Mouse (Mus musculus) stomach, embryonic 14.5 days (tissue): ENCODE data around the gene Syt14. TPM values are rescaled to one million over a fixed set of nuclear protein-coding genes. Genes with fewer than 3 reads are reported as not detected.

ENCODE experiments used
- ATAC-seq: fragments of 200-750 bp; cut with Nextera tagmentation; 2 replicates; pipeline ENCODE4 v1.8.0; 2017; ENCODE audit warnings: low read depth, moderate TSS enrichment; ENCODE audit not compliant: insufficient number of reproducible peaks, insufficient read depth, low FRiP score
- H3K27ac ChIP-seq: fragments of 300-500 bp; sonication (generic); 2 replicates; pipeline ENCODE4 v1.5.1; 2014; ENCODE audit warnings: mild to moderate bottlenecking, low read length, moderate library complexity, mixed read lengths
- H3K27me3 ChIP-seq: fragments of 300-500 bp; sonication (generic); 2 replicates; pipeline ENCODE4 v1.6.1; 2014; ENCODE audit warnings: low read length, control low read depth, mixed read lengths; ENCODE audit not compliant: control insufficient read depth, insufficient read depth
- H3K36me3 ChIP-seq: fragments of 300-500 bp; sonication (generic); 2 replicates; pipeline ENCODE4 v1.6.1; 2014; ENCODE audit warnings: mild to moderate bottlenecking, control low read depth, low read length, moderate library complexity, mixed read lengths; ENCODE audit not compliant: control insufficient read depth, insufficient read depth
- H3K4me1 ChIP-seq: fragments of 300-500 bp; sonication (generic); 2 replicates; pipeline ENCODE4 v1.6.1; 2014; ENCODE audit warnings: low read length, control low read depth, mixed read lengths; ENCODE audit not compliant: control insufficient read depth, insufficient read depth
- H3K4me2 ChIP-seq: fragments of 300-500 bp; sonication (generic); replicated peaks from 2 replicates; pipeline ENCODE4 v1.6.1; 2014; ENCODE audit warnings: low read depth, low read length, control low read depth
- H3K4me3 ChIP-seq: fragments of 300-500 bp; sonication (generic); 2 replicates; pipeline ENCODE4 v1.5.1; 2014; ENCODE audit warnings: low read depth, low read length, control low read depth
- H3K9ac ChIP-seq: fragments of 300-500 bp; sonication (generic); replicated peaks from 2 replicates; pipeline ENCODE4 v1.6.1; 2014; ENCODE audit warnings: low read depth, mild to moderate bottlenecking, control low read depth, low read length, moderate library complexity, mixed read lengths
- H3K9me3 ChIP-seq: fragments of 300-500 bp; sonication (generic); 2 replicates; pipeline ENCODE4 v1.6.1; 2016; ENCODE audit warnings: low read depth, low read length, control low read depth; ENCODE audit not compliant: control insufficient read depth
- WGBS: fragments of 180-500 bp; shearing (Covaris S2); extraction: QIAGEN DNeasy Blood & Tissue Kit; methylation state at CpG from one replicate; pipeline ENCODE4 v1.1.7; 2014; 5-methylcytosine and 5-hydroxymethylcytosine counted together
- polyA plus RNA-seq: library from polyadenylated mRNA; unstranded; fragments of >200 nt; fragmentation: Nextera tagmentation; extraction: Ambion mirVana; gene quantifications from 2 replicates; pipeline ENCODE4 v1.2.1, GENCODE M21; 2014

Syt14 gene
- polyA plus RNA-seq, 1 experiment from 2014 or later: 5.2 TPM

DNA sequence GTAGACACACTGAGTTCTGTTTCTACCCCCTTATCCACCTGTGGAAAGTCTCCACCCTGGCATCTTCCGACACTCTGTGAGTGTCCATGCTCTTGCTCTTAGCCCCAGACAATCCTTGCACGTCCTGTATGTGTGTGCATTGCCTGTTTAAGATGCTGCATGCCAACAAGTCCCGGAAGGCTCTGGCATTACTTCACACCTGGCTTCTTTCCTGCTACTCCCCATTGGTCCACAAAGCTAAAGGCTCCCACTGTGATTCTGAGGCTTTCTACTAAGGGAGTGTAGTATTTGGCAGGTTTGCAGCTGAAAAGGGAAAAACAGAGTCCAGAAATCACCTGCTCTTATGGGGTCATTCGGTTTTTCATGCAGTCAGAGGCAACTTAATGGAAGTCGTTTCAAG, 162.7 kb downstream of the Syt14 start:
- no peaks in the 10 kb centered on the region for H3K36me3 ChIP-seq
- H3K27ac ChIP-seq: no peak overlapping the region
- no peak overlapping the region for H3K4me2 ChIP-seq
- H3K4me3 ChIP-seq: no peak overlapping the region
- H3K9me3 ChIP-seq: no peaks in the 10 kb centered on the region
- ATAC-seq: no peak
- WGBS: 72% methylated on average over 5 of the region's 5 CpGs
- no peak overlapping the region for H3K9ac ChIP-seq
- no peaks in the 10 kb centered on the region for H3K27me3 ChIP-seq
- no peaks in the 10 kb centered on the region for H3K4me1 ChIP-seq

- no peak overlapping the region for H3K4me3 ChIP-seq
- no peak overlapping the region for H3K4me2 ChIP-seq
- H3K27me3 ChIP-seq: no peaks in the 10 kb centered on the region
- 89% methylated on average over 1 of the region's 1 CpGs for WGBS
- H3K27ac ChIP-seq: no peak overlapping the region
- H3K36me3 ChIP-seq: no peaks in the 10 kb centered on the region
- H3K4me1 ChIP-seq: no peaks in the 10 kb centered on the region
- H3K9me3 ChIP-seq: no peaks in the 10 kb centered on the region
- H3K9ac ChIP-seq: no peak overlapping the region
- no peak for ATAC-seq
Measured at GRCm38 (mm10) chr1:192869761-192870160, 165.8 kb downstream of the Syt14 start.

GRCm38 (mm10) chr1:192864440-192864839, 171.1 kb downstream of the Syt14 start:
- Histone ChIP-seq H3K27ac (no peak overlapping the region), H3K4me1 (no peaks in the 10 kb centered on the region; the same call in 1 of the 2 replicates), H3K9ac (no peak overlapping the region), H3K4me3 (no peak overlapping the region), H3K9me3 (no peaks in the 10 kb centered on the region), H3K27me3 (no peaks in the 10 kb centered on the region), H3K4me2 (no peak overlapping the region), H3K36me3 (no peaks in the 10 kb centered on the region)
- ATAC-seq: no peak
- WGBS: 63% methylated on average over 3 of the region's 3 CpGs

- Histone ChIP-seq H3K27me3 (no peaks in the 10 kb centered on the region), H3K9me3 (no peaks in the 10 kb centered on the region), H3K4me1 (peaks cover 2% of the 10 kb centered on the region; the same call in 1 of the 2 replicates), H3K9ac (no peak overlapping the region), H3K4me2 (no peak overlapping the region), H3K27ac (no peak overlapping the region), H3K36me3 (no peaks in the 10 kb centered on the region), H3K4me3 (no peak overlapping the region)
- WGBS: 48% methylated on average over 5 of the region's 5 CpGs
- 0 out of 2 replicates have a peak, but pooled peaks have one; percentile 24 for ATAC-seq
Measured at GRCm38 (mm10) chr1:192861305-192861960, 174.1 kb downstream of the Syt14 start.

DNA sequence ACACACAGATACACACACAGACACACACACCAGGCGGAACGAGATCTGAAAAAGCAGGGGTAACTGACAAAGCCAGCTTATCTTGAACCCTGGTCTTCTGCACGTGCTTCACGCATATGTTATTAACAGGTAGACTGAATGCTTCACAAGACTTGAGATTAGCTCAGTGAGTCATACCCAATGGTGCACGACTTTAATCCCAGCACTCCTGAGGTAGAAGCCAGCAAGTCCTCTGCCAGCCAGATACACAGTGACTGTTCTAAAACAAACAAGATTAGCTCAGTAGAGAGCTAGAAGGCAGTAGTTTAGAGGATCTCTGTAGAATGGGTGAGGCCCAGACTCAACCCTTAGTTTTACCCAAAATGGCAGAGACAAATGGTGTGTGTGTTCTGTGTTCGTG, 175.3 kb downstream of the Syt14 start:
- no peak overlapping the region for H3K4me2 ChIP-seq
- no peak overlapping the region for H3K9ac ChIP-seq
- WGBS: 64% methylated on average over 6 of the region's 6 CpGs
- H3K4me3 ChIP-seq: no peak overlapping the region
- H3K27ac ChIP-seq: no peak overlapping the region
- no peaks in the 10 kb centered on the region for H3K36me3 ChIP-seq
- peaks cover 6% of the 10 kb centered on the region; the same call in 1 of the 2 replicates for H3K4me1 ChIP-seq
- no peaks in the 10 kb centered on the region for H3K27me3 ChIP-seq
- H3K9me3 ChIP-seq: no peaks in the 10 kb centered on the region
- peak; percentile 75; the same call in 1 of the 2 replicates for ATAC-seq

- Histone ChIP-seq H3K9me3 (no peaks in the 10 kb centered on the region), H3K27ac (no peak overlapping the region), H3K36me3 (no peaks in the 10 kb centered on the region), H3K27me3 (no peaks in the 10 kb centered on the region), H3K4me3 (no peak overlapping the region), H3K9ac (no peak overlapping the region), H3K4me1 (peaks cover 16% of the 10 kb centered on the region; the same call in 1 of the 2 replicates), H3K4me2 (no peak overlapping the region)
- no peak for ATAC-seq
- 74% methylated on average over 5 of the region's 5 CpGs for WGBS
Measured at GRCm38 (mm10) chr1:192857582-192857981, 178.0 kb downstream of the Syt14 start.

- no peak overlapping the region for H3K4me3 ChIP-seq
- ATAC-seq: no peak
- no peaks in the 10 kb centered on the region for H3K27me3 ChIP-seq
- 73% methylated on average over 6 of the region's 6 CpGs for WGBS
- H3K36me3 ChIP-seq: no peaks in the 10 kb centered on the region
- H3K27ac ChIP-seq: no peak overlapping the region
- no peak overlapping the region for H3K9ac ChIP-seq
- no peaks in the 10 kb centered on the region for H3K9me3 ChIP-seq
- no peak overlapping the region for H3K4me2 ChIP-seq
- peaks cover 21% of the 10 kb centered on the region for H3K4me1 ChIP-seq
Measured at GRCm38 (mm10) chr1:192856931-192857330, 178.6 kb downstream of the Syt14 start.

DNA sequence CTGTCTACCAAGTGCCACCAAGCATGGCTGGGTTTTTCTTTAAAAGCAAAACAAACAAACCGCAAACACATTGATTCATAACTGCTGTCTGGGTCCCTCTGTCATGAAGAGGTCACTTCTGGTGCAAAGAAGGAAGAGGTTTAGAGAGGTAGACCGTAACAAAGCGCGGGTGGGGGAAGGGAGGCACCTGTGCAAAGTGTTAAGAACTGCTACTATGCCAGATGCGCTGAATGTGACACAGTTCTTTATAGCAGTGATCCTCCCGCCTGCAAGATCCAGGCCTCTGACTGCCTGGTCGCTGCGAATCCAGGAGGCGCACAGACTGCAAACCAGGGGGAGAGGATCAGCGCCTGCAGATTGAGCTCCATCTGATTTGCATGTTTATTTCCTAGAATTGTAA, 179.2 kb downstream of the Syt14 start:
- Histone ChIP-seq H3K9me3 (no peaks in the 10 kb centered on the region), H3K4me1 (peaks cover 26% of the 10 kb centered on the region), H3K27ac (no peak overlapping the region), H3K36me3 (no peaks in the 10 kb centered on the region), H3K4me2 (peak overlapping the region; percentile 85; the same call in 1 of the 2 replicates), H3K27me3 (no peaks in the 10 kb centered on the region), H3K9ac (no peak overlapping the region), H3K4me3 (no peak overlapping the region)
- ATAC-seq: no peak
- 19% methylated on average over 10 of the region's 10 CpGs for WGBS
